Mouse (Mus musculus) left cerebral cortex, postnatal 25 days (tissue): Measurements from ENCODE around the gene Haghl. TPM values are rescaled to one million over a fixed set of nuclear protein-coding genes. Genes with fewer than 3 reads are reported as not detected.
A peak's percentile ranks its signal among the peaks of the same experiment; 100 is the strongest.
"Not testable (repeated sequence)": the region's sequence is repeated elsewhere in the genome, so short reads cannot be mapped to it uniquely, and the experiment has no call there.

Experiments
- DNase-seq, 2 experiments: peaks; one replicate each; pipeline ENCODE4 v3.0.0; 2022; ENCODE audit warnings: low spot score in 2 of 2, mixed read lengths in 1 of 2
- intact Hi-C: fragments of 180-260 bp; cut with DNase I; formaldehyde crosslinking; loops from one replicate; pipeline ENCODE4 v1.15.1; 2025
- microRNA-seq, 2 experiments: library from miRNA; unstranded; fragments of <30 nt; microRNA quantifications; one replicate each; pipeline ENCODE4 v1.2.0; 2022
- total RNA-seq, 2 experiments: library from RNA; stranded (reverse); gene quantifications; 2 replicates each; pipeline ENCODE4 v1.2.3; 2021

Haghl gene
- total RNA-seq, 2 experiments from 2014 or later = 109 to 122 TPM

DNA sequence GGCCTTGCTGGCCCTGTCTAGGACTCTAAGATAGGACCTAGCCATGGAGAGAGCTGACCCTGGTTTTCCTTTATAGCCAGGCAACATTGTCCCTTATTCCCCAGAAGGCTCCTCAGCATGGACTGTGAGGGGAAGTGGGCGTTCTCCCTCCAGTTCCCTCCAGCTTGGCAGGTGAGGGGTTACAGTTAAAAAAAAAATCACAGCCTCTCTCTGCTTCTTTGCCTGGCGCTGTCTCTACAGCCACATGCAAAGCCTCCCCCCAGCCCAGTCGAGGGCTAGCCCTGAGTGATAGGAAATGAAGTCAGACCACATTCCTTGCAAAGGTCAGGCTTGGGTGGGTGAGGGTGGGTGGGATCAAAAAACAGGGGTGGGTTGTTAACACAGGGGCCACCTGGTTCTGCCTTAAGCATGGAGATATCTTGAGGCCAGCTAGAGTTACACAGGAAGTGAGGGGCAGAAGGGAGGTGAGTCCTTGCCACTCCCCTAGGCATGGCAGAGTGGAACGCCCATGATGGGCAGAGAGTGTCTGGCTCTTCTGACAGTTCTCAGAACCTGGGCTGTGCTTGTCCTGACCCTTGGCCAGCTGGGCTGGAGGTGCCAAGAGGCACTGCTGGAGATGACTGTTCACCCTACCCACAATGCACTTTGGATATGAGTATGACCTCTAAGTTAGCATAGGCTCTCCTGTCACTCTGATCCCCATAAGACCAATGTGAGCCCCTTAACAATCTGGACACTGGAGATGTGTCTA, 29.7 kb downstream of the Haghl start:
- intact Hi-C loops = no loop called here
- no peak for DNase-seq

DNA sequence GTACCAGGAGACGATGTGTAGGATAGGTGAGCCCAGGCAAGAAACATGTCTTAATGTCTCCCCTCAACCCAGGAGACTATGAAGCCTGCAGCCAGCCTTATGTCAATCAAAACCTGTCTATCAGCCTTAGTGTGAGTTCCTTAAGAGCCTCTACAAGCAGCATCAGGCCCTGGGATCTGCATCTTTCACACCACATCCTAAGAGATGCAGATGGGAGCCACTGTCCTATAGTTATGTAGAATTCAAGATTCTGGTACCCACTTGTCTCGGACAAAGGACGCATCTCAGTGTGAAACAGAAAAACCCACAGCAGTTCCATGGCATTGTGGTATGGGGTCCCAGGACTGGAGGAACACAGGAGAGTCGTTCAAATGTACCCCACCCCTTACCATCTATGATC, 30.4 kb downstream of the Haghl start:
- DNase-seq = no peak
- intact Hi-C loops = no loop called here

DNA sequence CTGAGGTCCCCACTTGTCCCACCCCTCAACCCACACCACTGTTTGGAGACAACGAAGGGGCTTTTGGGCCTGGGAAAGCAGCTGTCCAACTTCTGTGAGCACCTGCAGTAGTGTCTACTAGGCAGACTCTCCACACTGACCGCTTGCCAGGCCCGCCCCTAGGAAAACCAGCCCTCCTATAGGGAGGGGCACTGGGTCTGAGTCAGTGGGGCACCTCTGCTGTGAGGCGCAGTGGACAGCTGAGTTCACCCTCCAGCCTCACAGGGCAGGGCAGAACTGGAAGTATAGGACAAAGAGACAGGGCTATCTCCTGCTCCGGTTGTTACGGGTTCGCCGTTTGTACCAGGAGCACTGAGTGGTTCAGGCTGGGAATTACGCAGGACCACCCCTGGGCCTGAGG, 31.2 kb downstream of the Haghl start, which contains the start of gene Msln:
Gene Msln (minus strand): TSS at position 138 of the 400 bp plus-strand sequence.
- DNase-seq = no peak
- intact Hi-C loops = no loop called here

DNA sequence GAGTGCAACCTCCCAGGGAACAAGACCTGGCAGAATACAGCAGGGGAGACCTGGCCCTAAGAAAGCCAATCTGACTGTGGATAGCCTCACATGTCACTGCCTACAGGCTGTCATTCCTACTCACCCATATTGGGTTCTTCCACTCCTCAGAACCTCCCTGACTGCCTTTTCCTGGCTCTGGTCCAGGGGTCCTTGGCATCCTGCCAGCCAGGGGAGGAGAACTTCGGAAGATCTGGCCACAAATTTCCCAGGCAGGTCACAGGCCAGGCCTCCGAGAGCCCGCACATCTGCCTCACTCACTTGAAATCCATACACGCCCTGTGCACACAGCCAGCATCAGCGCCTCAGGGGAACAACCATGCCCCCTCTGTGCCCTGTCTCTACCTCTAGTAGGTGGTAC, 34.0 kb downstream of the Haghl start:
- intact Hi-C loops = no loop called here
- DNase-seq = peak in 1 of 2 experiments; percentile 19

DNA sequence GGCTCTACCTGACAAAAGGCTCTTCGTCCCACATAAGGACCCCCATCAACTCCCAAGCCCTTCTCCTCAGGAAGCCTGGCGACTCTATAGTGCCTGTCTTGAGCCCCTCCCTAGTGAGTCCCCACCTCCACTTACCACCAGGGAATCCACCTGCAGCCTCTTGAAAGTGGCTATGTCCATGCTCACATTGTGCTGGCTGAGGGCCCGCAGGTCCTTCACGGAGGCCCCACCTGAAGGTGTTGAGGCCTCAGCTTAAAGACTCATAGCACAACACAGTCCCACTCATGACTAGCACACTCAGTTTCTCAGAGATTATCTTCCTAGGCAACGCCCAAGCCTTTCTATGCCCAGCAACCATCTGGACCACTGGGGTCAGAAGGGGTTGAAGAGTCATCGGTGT, 36.2 kb downstream of the Haghl start:
- intact Hi-C loops = loop anchor here (10.0 kb wide), 1 partner anchor 925 kb away; no protein-coding TSS in a partner anchor
- DNase-seq = no peak

DNA sequence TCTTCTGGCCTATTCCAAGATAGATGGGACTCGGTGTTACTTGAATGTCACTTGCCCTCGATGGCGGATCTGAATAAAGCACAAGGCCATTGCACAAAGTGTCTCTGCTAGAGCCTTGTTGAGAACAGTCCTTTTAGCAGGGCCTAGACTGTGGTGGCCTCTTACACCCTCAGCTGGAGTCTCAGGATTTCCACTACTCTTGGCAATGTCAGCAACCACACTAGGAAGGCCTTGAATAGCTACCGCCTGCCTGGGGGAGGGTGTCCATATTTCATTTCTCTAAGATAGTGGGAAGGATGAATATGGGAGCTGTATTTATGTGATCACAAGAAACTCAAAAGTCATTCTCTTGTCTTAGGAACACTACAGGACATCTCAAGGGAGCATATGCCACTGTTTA, 37.2 kb downstream of the Haghl start:
- intact Hi-C loops = loop anchor here (10.0 kb wide), 1 partner anchor 923 kb away; no protein-coding TSS in a partner anchor

DNA sequence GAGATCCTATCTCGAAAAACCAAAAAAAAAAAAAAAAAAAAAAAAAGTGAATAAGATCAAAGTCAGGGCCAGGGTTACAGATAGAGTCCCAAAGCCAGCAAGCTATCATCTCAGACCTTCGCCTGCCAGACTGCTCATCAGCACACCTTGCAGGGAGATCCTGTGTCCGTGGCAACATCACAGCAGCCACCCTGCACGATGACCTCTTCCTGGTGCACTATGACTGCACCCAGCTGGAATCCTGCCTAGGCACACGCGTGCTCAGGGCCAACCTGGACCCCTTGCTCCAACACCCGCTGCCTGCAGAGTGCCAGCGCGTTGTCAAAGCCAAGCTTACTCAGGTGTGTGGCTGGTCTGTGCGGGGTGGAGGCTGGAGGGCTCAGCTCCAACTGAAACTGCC, 41.2 kb downstream of the Haghl start:
- DNase-seq = no peak
- intact Hi-C loops = loop anchor here (10.0 kb wide), 1 partner anchor 920 kb away; no protein-coding TSS in a partner anchor

More for the DNA sequence above, 37.2 kb downstream of the Haghl start:
- peak in 1 of 2 experiments; percentile 47 for DNase-seq

DNA sequence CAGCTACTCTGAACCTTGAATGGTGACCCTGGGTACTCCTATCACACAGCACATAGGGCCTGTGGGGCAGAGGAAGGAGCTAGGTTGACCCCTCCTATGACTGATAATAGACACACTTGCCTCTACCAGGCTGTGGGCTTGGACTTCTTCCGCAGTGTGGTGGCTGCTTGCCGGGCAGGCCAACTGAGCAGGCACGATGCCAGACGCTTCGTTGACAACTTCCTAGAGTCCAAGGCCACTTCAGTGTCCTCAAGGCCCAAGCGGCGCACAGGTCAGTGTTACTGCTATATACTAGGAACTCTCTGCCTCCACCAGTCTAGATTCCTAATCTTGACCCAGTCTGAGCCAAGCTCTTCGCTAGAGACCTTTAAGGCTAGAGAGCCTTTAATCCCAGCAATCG, 41.6 kb downstream of the Haghl start:
- intact Hi-C loops = loop anchor here (10.0 kb wide), 1 partner anchor 919 kb away; no protein-coding TSS in a partner anchor
- no peak for DNase-seq

DNA sequence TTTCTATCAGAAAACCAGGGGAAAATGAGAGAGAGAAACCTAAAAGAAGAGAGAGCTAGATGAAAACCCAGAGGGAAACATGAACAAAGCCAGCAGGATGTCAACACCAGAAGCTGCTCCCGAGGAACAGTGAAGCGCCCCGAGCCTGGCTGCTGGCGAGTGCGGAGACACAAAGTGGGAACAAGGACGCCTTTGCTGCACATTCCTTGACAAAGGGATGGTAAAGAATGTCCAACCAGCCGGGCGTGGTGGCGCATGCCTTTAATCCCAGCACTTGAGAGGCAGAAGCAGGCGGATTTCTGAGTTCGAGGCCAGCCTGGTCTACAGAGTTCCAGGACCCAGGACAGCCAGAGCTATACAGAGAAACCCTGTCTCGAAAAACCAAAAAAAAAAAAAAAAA, 44.0 kb downstream of the Haghl start:
- DNase-seq = not testable (repeated sequence)
- intact Hi-C loops = loop anchor here (10.0 kb wide), 1 partner anchor 917 kb away; no protein-coding TSS in a partner anchor

DNA sequence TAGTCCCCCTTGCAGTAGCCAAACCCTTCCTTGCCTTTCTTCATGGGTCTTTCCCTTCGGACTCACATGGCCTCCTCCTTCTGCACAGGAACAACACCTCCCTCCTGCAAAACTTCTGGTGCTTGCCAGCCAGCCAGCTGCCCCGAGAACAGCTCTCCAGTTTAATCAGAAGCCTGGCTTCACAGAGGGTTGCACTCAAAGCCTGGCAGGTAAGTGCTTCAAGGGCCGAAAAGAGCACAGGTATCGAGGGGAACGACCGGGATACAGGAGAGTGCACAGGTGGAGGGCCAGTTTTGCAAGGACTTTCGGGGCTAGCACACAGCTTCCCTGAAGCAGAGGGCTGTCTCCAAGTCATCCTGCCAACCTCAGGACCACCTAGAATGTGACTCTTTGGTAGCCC, 46.6 kb downstream of the Haghl start:
- intact Hi-C loops = no loop called here
- DNase-seq = no peak

DNA sequence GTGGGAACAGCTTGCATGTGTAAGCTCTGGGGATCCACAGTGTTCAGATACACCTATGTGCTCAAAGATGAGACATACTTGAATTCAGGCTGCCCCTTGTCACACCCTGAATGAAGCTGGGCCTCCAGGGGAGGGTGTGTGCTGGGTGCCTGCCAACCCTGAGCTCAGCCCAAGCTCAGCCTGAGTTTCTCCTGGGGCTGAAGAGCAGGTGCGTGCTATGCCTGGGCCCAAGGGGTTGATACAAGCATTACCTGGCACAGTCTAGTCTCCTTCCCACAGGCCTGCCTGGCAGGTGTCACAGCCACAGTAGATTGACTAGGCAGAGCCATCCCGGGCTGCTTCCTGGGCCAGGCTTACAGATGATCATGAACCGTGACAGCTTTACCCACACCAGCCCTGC, 49.7 kb downstream of the Haghl start, which contains the start of gene Mslnl:
Gene Mslnl (plus strand): TSS at position 298 of the 400 bp plus-strand sequence.
- DNase-seq = no peak
- intact Hi-C loops = no loop called here

DNA sequence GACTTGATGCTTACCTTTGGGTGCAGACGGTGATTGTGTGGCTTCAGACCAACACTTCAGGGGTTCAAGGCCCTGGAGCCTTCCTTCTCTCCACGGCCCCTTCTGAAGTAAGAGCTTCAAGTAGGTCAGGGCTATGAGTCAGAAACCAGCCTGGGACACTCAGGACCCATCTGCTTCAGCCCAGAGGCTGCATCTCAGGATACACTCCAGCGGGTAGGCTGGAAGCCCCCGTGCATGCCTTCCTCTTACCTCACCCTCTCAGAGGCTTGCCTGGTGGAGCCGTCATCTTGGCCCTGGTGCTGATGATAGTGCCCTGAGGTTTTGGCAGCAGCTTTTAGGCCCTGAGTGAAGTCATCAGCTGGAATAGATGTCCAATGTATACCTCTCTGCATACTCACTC, 50.2 kb downstream of the Haghl start:
- no peak for DNase-seq
- intact Hi-C loops = no loop called here

DNA sequence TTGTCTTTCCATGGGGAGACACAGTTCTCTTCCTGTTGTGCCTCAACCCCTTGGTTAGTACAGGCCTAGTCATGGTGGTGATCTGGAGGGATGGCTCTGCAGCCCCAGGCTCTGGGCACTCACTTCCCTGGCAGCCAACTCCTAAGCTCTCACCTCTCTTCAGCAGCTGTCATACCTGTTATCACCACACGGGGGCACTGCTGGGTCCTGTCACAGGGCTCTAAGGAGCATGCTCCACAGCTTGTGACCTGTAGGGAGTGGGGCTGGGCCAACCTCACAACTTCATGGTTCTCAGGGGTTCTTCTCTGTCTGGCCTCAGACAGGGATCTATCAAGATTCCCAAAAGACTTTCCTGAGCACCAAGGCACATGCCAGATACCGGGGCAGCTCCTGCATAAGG, 53.4 kb downstream of the Haghl start:
- intact Hi-C loops = loop anchor here (1.0 to 5.0 kb wide), 2 partner anchors 40 to 69 kb away; partner anchors contain the start of gene Narfl
- peak; percentile 86 to 89 for DNase-seq

Small RNA genes lying within 50 kb of the gene (microRNA-seq; reads per million reads assigned to microRNA genes)
- 0 reads per million in 2 experiments for gene Gm25083
- 3.4 to 5.0 reads per million in 2 experiments for gene Mir3082
- 0.99 to 3.4 reads per million in 2 experiments for gene Mir6966

Other genes starting within 250 kb of the Haghl start
- 10 to 100 TPM; 52.1 to 55.3 TPM for gene Sox8, start 215.0 kb downstream of the Haghl start, total RNA-seq
- gene Lmf1, start 206.6 kb downstream of the Haghl start, total RNA-seq = 10 to 100 TPM; 20.4 to 23.7 TPM
- gene Gng13, start 68.5 kb downstream of the Haghl start, total RNA-seq = 100 to 1,000 TPM; 176 to 196 TPM
- 1 to 10 TPM; 2.4 to 3.0 TPM for gene Chtf18, start 58.3 kb downstream of the Haghl start, total RNA-seq
- gene Rpusd1, start 58.0 kb downstream of the Haghl start, total RNA-seq = 10 to 100 TPM; 46.9 to 48.7 TPM
- under 1 TPM in 1 of 2 experiments, not detected in 1; 0.25 TPM for gene Mslnl, start 49.6 kb downstream of the Haghl start, total RNA-seq
- 1 to 10 TPM; 2.2 to 3.8 TPM for gene Msln, start 31.3 kb downstream of the Haghl start, total RNA-seq
- 10 to 100 TPM; 33.4 to 34.4 TPM for gene Narfl, start 11.9 kb downstream of the Haghl start, total RNA-seq
- gene Ccdc78, start 907 bp upstream of the Haghl start, total RNA-seq = under 1 TPM in 1 of 2 experiments, not detected in 1; 0.21 TPM
- gene Fam173a, start 7.2 kb upstream of the Haghl start, total RNA-seq = 10 to 100 TPM; 79.7 to 82.2 TPM
- gene AC134908.4, start 10.0 kb upstream of the Haghl start, total RNA-seq = 1 to 10 TPM in 1 of 2 experiments, not detected in 1; 1.0 TPM
- 10 to 100 TPM; 72.5 to 86.7 TPM for gene Metrn, start 11.5 kb upstream of the Haghl start, total RNA-seq
- 100 to 1,000 TPM; 648 to 673 TPM for gene Fbxl16, start 23.4 kb upstream of the Haghl start, total RNA-seq
- gene Wdr24, start 38.0 kb upstream of the Haghl start, total RNA-seq = 10 to 100 TPM; 25.1 to 25.4 TPM
- gene Jmjd8, start 43.2 kb upstream of the Haghl start, total RNA-seq = 10 to 100 TPM; 55.9 to 57.6 TPM
- gene Stub1, start 47.7 kb upstream of the Haghl start, total RNA-seq = 100 to 1,000 TPM; 171 to 173 TPM
- gene Rhbdl1, start 51.6 kb upstream of the Haghl start, total RNA-seq = 10 to 100 TPM; 59.0 to 59.7 TPM
- gene Gm20683, start 56.1 kb upstream of the Haghl start, total RNA-seq = 10 to 100 TPM; 23.0 to 25.2 TPM
- 10 to 100 TPM; 76.9 to 84.4 TPM for gene Rhot2, start 59.2 kb upstream of the Haghl start, total RNA-seq
- gene Wdr90, start 75.8 kb upstream of the Haghl start, total RNA-seq = 10 to 100 TPM; 29.8 to 31.4 TPM
- gene Mcrip2, start 83.1 kb upstream of the Haghl start, total RNA-seq = 10 to 100 TPM; 21.1 to 22.2 TPM
- gene Mettl26, start 89.4 kb upstream of the Haghl start, total RNA-seq = 10 to 100 TPM; 34.8 to 38.1 TPM
- gene Wfikkn1, start 95.2 kb upstream of the Haghl start, total RNA-seq = 1 to 10 TPM; 1.3 to 2.5 TPM
- gene Rab40c, start 134.1 kb upstream of the Haghl start, total RNA-seq = 10 to 100 TPM; 46.7 to 50.9 TPM
- 100 to 1,000 TPM; 116 to 118 TPM for gene Pigq, start 159.3 kb upstream of the Haghl start, total RNA-seq
- gene Nhlrc4, start 159.3 kb upstream of the Haghl start, total RNA-seq = not detected
- gene A930017K11Rik, start 166.9 kb upstream of the Haghl start, total RNA-seq = under 1 TPM in 1 of 2 experiments, not detected in 1; 0.23 TPM
- 10 to 100 TPM; 47.0 to 51.6 TPM for gene Capn15, start 200.1 kb upstream of the Haghl start, total RNA-seq